Mouse (Mus musculus) limb, embryonic 14.5 days (tissue): Measurements from ENCODE around the gene Vipas39. TPM values are rescaled to one million over a fixed set of nuclear protein-coding genes. Genes with fewer than 3 reads are reported as not detected.
A peak's percentile ranks its signal among the peaks of the same experiment; 100 is the strongest.
"Not testable (repeated sequence)": the region's sequence is repeated elsewhere in the genome, so short reads cannot be mapped to it uniquely, and the experiment has no call there.

Experiments
- ATAC-seq: fragments of 200-750 bp; cut with Nextera tagmentation; 2 replicates; pipeline ENCODE4 v1.8.0; 2017; ENCODE audit warnings: low read depth, moderate number of reproducible peaks, moderate TSS enrichment; ENCODE audit not compliant: low FRiP score
- DNase-seq: peaks from one replicate; pipeline ENCODE4 v3.0.0-alpha.2; 2015; ENCODE audit warnings: low spot score
- H3K27ac ChIP-seq: fragments of 300-500 bp; sonication (generic); replicated peaks from 2 replicates; pipeline ENCODE4 v1.5.1; 2014; ENCODE audit warnings: low read depth, mild to moderate bottlenecking, low read length, moderate library complexity, mixed read lengths
- H3K27me3 ChIP-seq: fragments of 300-500 bp; sonication (generic); 2 replicates; pipeline ENCODE4 v1.6.1; 2014; ENCODE audit warnings: low read length, mixed read lengths; ENCODE audit not compliant: control insufficient read depth, insufficient read depth
- H3K36me3 ChIP-seq: fragments of 300-500 bp; sonication (generic); 2 replicates; pipeline ENCODE4 v1.6.1; 2014; ENCODE audit warnings: mild to moderate bottlenecking, low read length, moderate library complexity, mixed read lengths; ENCODE audit not compliant: control insufficient read depth, insufficient read depth
- H3K4me1 ChIP-seq: fragments of 300-500 bp; sonication (generic); 2 replicates; pipeline ENCODE4 v1.6.1; 2014; ENCODE audit warnings: antibody characterized with exemption, low read length, mixed read lengths; ENCODE audit not compliant: control insufficient read depth, insufficient read depth
- H3K4me2 ChIP-seq: fragments of 300-500 bp; sonication (generic); replicated peaks from 2 replicates; pipeline ENCODE4 v1.6.1; 2014; ENCODE audit warnings: low read depth, mild to moderate bottlenecking, low read length, moderate library complexity; ENCODE audit not compliant: severe bottlenecking
- H3K4me3 ChIP-seq: fragments of 300-500 bp; sonication (generic); replicated peaks from 2 replicates; pipeline ENCODE4 v1.5.1; 2014; ENCODE audit warnings: low read length
- H3K9ac ChIP-seq: fragments of 300-500 bp; sonication (generic); 2 replicates; pipeline ENCODE4 v1.6.1; 2014; ENCODE audit warnings: mild to moderate bottlenecking, low read depth, low read length, moderate library complexity; ENCODE audit not compliant: severe bottlenecking
- H3K9me3 ChIP-seq: fragments of 300-500 bp; sonication (generic); 2 replicates; pipeline ENCODE4 v1.6.1; 2016; ENCODE audit warnings: low read length; ENCODE audit not compliant: control insufficient read depth
- POLR2A ChIP-seq: fragments of 200-500 bp; IDR thresholded peaks from 2 replicates; pipeline ENCODE4 v1.8.0; 2012; ENCODE audit warnings: inconsistent platforms, mild to moderate bottlenecking, moderate library complexity, borderline replicate concordance; ENCODE audit not compliant: insufficient read depth, insufficient read length; ENCODE audit errors: extremely low read depth
- WGBS: fragments of 180-500 bp; shearing (Covaris S2); extraction: QIAGEN DNeasy Blood & Tissue Kit; methylation state at CpG from one replicate; pipeline ENCODE4 v1.1.7; 2014; 5-methylcytosine and 5-hydroxymethylcytosine counted together
- polyA plus RNA-seq, 2 experiments: library from polyadenylated mRNA; depleted of rRNA in 1 of 2; stranded (reverse) in 1 of 2; unstranded in 1 of 2; fragments of >200 nt; fragmentation: Nextera tagmentation in 1 of 2; extraction: Ambion mirVana in 1 of 2; gene quantifications; 2 replicates each; pipeline versions ENCODE4 v1.2.1 to v1.2.3; 2012 to 2014

The Vipas39 gene
- polyA plus RNA-seq (2012; rRNA removed) (44.3 and 45.0 TPM in 2 replicates), polyA plus RNA-seq (2014; fragmentation: Nextera tagmentation; extraction: Ambion mirVana) (42.1 and 52.5 TPM in 2 replicates)

DNA sequence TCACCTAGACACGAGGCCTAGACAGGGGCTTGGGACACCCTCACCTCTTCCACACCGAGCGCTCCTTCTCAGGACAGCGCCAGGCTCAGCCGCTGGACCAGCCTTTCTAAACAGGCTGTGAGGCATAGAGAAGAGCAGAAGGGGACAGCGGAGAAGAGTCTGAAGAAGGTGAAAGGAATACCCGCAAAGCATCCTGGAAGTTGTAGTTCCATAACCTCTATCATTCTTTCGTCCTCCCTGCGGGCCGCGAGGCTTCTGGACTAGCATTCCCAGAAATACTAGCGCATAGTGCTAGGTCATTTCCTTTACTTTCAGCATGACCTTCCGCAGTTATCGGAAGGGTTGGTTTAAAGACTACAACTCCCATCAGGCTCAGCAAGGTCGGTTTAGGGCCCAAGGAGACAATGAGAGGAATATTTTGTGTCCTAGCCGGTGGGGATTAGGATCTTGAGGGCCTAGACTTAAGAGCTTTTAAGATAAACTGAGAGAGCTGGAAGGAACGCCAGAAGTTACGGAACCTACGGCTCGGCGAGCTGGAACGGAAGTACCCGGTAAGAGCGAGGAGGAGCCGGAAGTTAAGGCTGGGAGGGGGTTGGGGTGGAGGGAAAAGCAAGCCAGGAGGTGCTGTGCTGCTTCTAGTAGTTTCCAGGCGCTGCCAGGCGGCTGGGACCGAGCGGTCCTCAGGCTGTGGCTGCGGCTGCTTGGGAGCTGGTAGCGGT is at the start of gene Vipas39, which contains the start of gene Ahsa1:
Gene Vipas39 (minus strand): TSS at position 149 of the 719 bp plus-strand sequence.
Gene Ahsa1 (plus strand): TSS at position 372 of the 719 bp plus-strand sequence.
- peak; percentile 97 for ATAC-seq
- under 1% methylated on average over 31 of the region's 31 CpGs for WGBS
- DNase-seq, result peak; percentile 99
- peak within 1 kb of the TSS; percentile 90 for H3K4me3 ChIP-seq
- peak within 1 kb of the TSS; percentile 58 for H3K4me2 ChIP-seq
- peak; percentile 94; the same call in 1 of the 2 replicates for TF ChIP-seq POLR2A
- peak within 1 kb of the TSS; percentile 84 for H3K27ac ChIP-seq
- no peaks in the 10 kb centered on the region for H3K9me3 ChIP-seq
- H3K4me1 ChIP-seq, result peaks cover 7% of the 10 kb centered on the region
- no peaks in the 10 kb centered on the region for H3K27me3 ChIP-seq
- H3K36me3 ChIP-seq, result peaks cover 52% of the 10 kb centered on the region
- H3K9ac ChIP-seq, result peak within 1 kb of the TSS; percentile 86

DNA sequence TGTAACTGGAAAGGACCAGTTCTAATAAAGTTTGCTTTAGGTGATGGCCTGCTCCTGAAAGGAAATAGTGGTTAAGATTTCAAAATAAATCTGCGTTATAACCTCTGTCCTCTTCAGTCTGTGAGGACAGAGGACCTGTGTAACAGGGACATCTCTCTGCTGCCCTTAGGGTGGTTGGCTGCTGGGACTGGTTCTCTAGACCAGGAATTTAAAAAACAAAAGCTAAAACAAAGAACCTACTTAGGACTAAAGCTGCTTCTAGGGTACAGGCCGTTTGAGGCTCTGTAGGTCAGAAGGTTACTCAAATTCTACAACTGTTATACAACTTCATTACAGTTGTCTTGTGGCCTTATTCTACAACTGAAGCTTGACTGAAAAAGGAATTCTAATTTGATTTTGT is 47.0 kb upstream of the Vipas39 start:
- Histone ChIP-seq H3K4me2 (no peak overlapping the region), H3K4me3 (no peak overlapping the region), H3K4me1 (no peaks in the 10 kb centered on the region), H3K27ac (no peak overlapping the region), H3K27me3 (no peaks in the 10 kb centered on the region), H3K9ac (no peak overlapping the region), H3K36me3 (peaks cover 47% of the 10 kb centered on the region), H3K9me3 (no peaks in the 10 kb centered on the region)
- no peak for TF ChIP-seq POLR2A
- WGBS, result 87% methylated on average over 2 of the region's 2 CpGs
- no peak for DNase-seq
- ATAC-seq, result no peak

DNA sequence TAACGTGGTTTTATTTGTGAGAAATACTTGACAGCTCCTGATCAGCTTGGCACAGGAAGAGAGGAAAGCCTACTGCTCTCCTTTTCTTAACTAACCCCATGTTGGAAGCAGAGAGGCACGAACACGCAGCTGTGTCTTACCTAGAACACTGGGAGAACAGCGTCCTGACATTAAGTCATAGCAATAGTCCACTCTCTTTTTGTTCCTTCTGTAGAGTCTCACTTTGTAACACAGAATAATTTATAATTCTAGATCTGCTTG is 40.5 kb upstream of the Vipas39 start:
- H3K9ac ChIP-seq, H3K4me1 ChIP-seq, H3K4me3 ChIP-seq, H3K9me3 ChIP-seq, H3K4me2 ChIP-seq, ATAC-seq, H3K27ac ChIP-seq, H3K27me3 ChIP-seq, DNase-seq: not testable (repeated sequence)
- H3K36me3 ChIP-seq, result peaks cover 25% of the 10 kb centered on the region
- 53% methylated on average over 4 of the region's 4 CpGs for WGBS

DNA sequence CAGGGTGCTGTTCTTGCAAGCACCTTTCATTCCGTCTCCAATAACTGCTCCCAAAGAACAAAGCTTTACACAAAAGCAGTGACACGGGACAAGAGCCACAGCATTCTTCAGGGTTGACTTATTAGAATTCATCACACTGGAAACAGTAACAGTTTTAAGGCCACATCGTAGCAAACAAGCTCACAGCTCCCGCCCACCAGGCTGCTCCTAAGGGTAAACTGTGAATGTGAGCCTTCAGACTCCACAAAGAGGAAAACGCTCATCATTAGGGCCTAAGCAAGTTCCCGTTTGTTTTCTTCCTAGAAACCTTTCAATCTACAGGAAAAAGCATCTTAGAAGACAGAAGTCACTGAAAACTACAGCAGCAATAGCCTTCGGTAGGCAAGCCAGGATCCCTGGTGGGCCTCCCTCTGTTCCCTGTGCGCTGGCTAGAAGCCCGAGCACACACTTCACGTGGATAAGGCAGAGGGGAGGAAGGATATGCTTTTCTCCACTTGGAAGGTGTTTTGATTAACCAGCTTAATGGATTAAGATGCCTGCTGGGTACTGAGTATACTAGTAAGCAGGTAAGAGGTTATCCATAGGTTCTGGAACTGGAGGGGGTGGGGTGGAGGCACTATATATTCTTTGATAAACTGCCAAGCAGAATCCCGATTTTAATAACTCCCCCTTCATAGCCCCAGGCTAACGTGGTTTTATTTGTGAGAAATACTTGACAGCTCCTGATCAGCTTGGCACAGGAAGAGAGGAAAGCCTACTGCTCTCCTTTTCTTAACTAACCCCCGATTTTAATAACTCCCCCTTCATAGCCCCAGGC is 39.9 kb upstream of the Vipas39 start:
- Histone ChIP-seq H3K36me3 (peaks cover 25% of the 10 kb centered on the region), H3K4me3 (no peak overlapping the region), H3K4me1 (0 out of 2 replicates have a peak, but pooled peaks cover 3% of the 10 kb centered on the region), H3K9me3 (no peaks in the 10 kb centered on the region), H3K9ac (no peak overlapping the region), H3K4me2 (no peak overlapping the region), H3K27ac (no peak overlapping the region), H3K27me3 (peaks cover 4% of the 10 kb centered on the region; the same call in 1 of the 2 replicates)
- DNase-seq, result peak; percentile 8
- 28% methylated on average over 13 of the region's 13 CpGs for WGBS
- ATAC-seq, result no peak
- no peak for TF ChIP-seq POLR2A

DNA sequence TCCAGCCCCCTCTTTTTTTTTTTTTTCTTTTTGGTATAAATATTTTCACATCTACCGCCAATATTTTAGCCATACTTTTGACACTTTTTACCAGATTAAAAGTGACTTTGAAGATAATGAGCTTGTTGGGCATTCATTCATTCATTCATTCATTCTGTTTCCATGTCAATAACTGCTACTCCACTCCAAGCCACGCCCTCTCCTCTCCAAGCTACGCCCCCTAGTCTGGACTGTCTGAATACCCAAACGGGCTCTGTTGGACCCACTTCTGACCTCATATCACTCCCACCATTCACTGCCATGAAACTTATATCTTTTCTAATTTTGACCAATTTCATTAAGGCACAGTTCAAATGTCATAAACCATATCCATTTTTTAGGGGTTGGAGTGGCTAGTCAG is 35.1 kb upstream of the Vipas39 start:
- no peak for TF ChIP-seq POLR2A

More for the DNA sequence above, 35.1 kb upstream of the Vipas39 start:
- ATAC-seq (no peak), DNase-seq (no peak)
- no peaks in the 10 kb centered on the region for H3K36me3 ChIP-seq
- no peak overlapping the region for H3K9ac ChIP-seq
- H3K4me2 ChIP-seq, result no peak overlapping the region
- no peak overlapping the region for H3K27ac ChIP-seq
- WGBS, result 55% methylated on average over 4 of the region's 4 CpGs
- H3K4me3 ChIP-seq, result no peak overlapping the region
- 0 out of 2 replicates have a peak, but pooled peaks cover 3% of the 10 kb centered on the region for H3K4me1 ChIP-seq
- no peaks in the 10 kb centered on the region for H3K9me3 ChIP-seq
- H3K27me3 ChIP-seq, result peaks cover 17% of the 10 kb centered on the region; the same call in 1 of the 2 replicates
